Mouse (Mus musculus): Measurements from ENCODE around the gene Agmat.

GRCm38 (mm10) chr4:141796954-141797353 lies 50.5 kb downstream of the Agmat start:
- no peak for TF ChIP-seq CTCF (IDR thresholded peaks at IDR 0.05; ENCODE audit: borderline replicate concordance, insufficient read depth, low read depth, low read length)
- TF ChIP-seq POLR2A (IDR thresholded peaks at IDR 0.05; ENCODE audit: borderline replicate concordance, insufficient read depth, low read length) = no peak
